Mouse (Mus musculus) liver, adult 10 weeks (tissue): ENCODE results near the gene Urah. TPM values are rescaled to one million over a fixed set of nuclear protein-coding genes. Genes with fewer than 3 reads are reported as not detected.

ENCODE experiments used
- polyA plus RNA-seq: library from polyadenylated mRNA; stranded (reverse); fragments of 350-450 nt; fragmentation: Illumina TruSeq; extraction: RNeasy Lipid Tissue Mini Kit (QIAGEN cat#74804); gene quantifications from one replicate; pipeline ENCODE4 v1.2.3, GENCODE M21; 2014; ENCODE audit warnings: low read depth, low replicate concordance

Gene Urah
- 287 TPM for polyA plus RNA-seq

GRCm38 (mm10) chr7:140834968-140835757, at the start of gene Urah:
Gene Urah, plus strand, starts transcription at chr7:140835018.

GRCm38 (mm10) chr7:140787406-140788052, 47.3 kb upstream of the Urah start, which contains the start of gene Syce1:
Gene Syce1, minus strand, starts transcription at chr7:140787852.

GRCm38 (mm10) chr7:140821653-140822329, 13.0 kb upstream of the Urah start, which contains the start of gene Zfp941:
Gene Zfp941, minus strand, starts transcription at chr7:140822178.

GRCm38 (mm10) chr7:140844905-140845665, 10.3 kb downstream of the Urah start, which contains the start of gene Scgb1c1:
Gene Scgb1c1, plus strand, starts transcription at chr7:140845547.

GRCm38 (mm10) chr7:140847755-140848580, 13.2 kb downstream of the Urah start, which contains the start of gene Odf3:
Gene Odf3, plus strand, starts transcription at chr7:140847805.

GRCm38 (mm10) chr7:140855860-140856784, 21.3 kb downstream of the Urah start, which contains the start of gene Gm45785:
Gene Gm45785, minus strand, starts transcription at chr7:140856331.

GRCm38 (mm10) chr7:140856785-140857549, 22.1 kb downstream of the Urah start, which contains the start of gene Ric8a:
Gene Ric8a, plus strand, starts transcription at chr7:140856957.

GRCm38 (mm10) chr7:140857550-140858505, 23.0 kb downstream of the Urah start, which contains the start of gene Bet1l:
Gene Bet1l, minus strand, starts transcription at chr7:140857577.

GRCm38 (mm10) chr7:140881696-140882468, 47.1 kb downstream of the Urah start, which contains the start of the genes Psmd13 and Sirt3:
Gene Psmd13, plus strand, starts transcription at chr7:140881968.
Gene Sirt3, minus strand, starts transcription at chr7:140882309.

Other genes with a start within 250 kb of the Urah start
- gene Olfr46, start 233.7 kb upstream of the Urah start, polyA plus RNA-seq: not detected
- gene Olfr61, start 206.0 kb upstream of the Urah start, polyA plus RNA-seq: not detected
- gene Olfr53, start 188.6 kb upstream of the Urah start, polyA plus RNA-seq: not detected
- not detected for gene Olfr539, start 175.1 kb upstream of the Urah start, polyA plus RNA-seq
- gene Olfr45, start 153.1 kb upstream of the Urah start, polyA plus RNA-seq: not detected
- gene Olfr541, start 137.8 kb upstream of the Urah start, polyA plus RNA-seq: not detected
- 9,740 TPM for gene Cyp2e1, start 71.3 kb upstream of the Urah start, polyA plus RNA-seq
- gene Syce1, start 47.2 kb upstream of the Urah start, polyA plus RNA-seq: not detected
- 0.66 TPM for gene Zfp941, start 12.8 kb upstream of the Urah start, polyA plus RNA-seq
- gene Scgb1c1, start 10.5 kb downstream of the Urah start, polyA plus RNA-seq: not detected
- gene Odf3, start 12.8 kb downstream of the Urah start, polyA plus RNA-seq: not detected
- gene Gm45785, start 21.3 kb downstream of the Urah start, polyA plus RNA-seq: not detected
- gene Ric8a, start 21.9 kb downstream of the Urah start, polyA plus RNA-seq: 4.3 TPM
- gene Bet1l, start 22.6 kb downstream of the Urah start, polyA plus RNA-seq: 1.4 TPM
- gene Psmd13, start 47.0 kb downstream of the Urah start, polyA plus RNA-seq: 89.2 TPM
- gene Sirt3, start 47.3 kb downstream of the Urah start, polyA plus RNA-seq: 15.2 TPM
- not detected for gene Cox8b, start 65.4 kb downstream of the Urah start, polyA plus RNA-seq
- 20.5 TPM for gene Nlrp6, start 85.9 kb downstream of the Urah start, polyA plus RNA-seq
- gene Pgghg, start 106.4 kb downstream of the Urah start, polyA plus RNA-seq: 2.3 TPM
- not detected for gene Ifitm5, start 115.3 kb downstream of the Urah start, polyA plus RNA-seq
- gene Gm45717, start 120.9 kb downstream of the Urah start, polyA plus RNA-seq: not detected
- 135 TPM for gene Ifitm2, start 121.0 kb downstream of the Urah start, polyA plus RNA-seq
- 4.2 TPM for gene Ifitm1, start 132.2 kb downstream of the Urah start, polyA plus RNA-seq
- gene Ifitm3, start 175.8 kb downstream of the Urah start, polyA plus RNA-seq: 163 TPM
- gene Ifitm6, start 182.9 kb downstream of the Urah start, polyA plus RNA-seq: 2.6 TPM
- gene Gm17387, start 194.1 kb downstream of the Urah start, polyA plus RNA-seq: not detected
- gene B4galnt4, start 226.1 kb downstream of the Urah start, polyA plus RNA-seq: not detected
- gene Pkp3, start 243.2 kb downstream of the Urah start, polyA plus RNA-seq: not detected